Mouse (Mus musculus) olfactory bulb, adult 2 months (tissue): ENCODE data around the gene Mto1.

Experiments used
- CTCF ChIP-seq: fragments of 200-500 bp; IDR thresholded peaks from 2 replicates; pipeline ENCODE4 v1.5.1; 2012; ENCODE audit warnings: low read depth, mild to moderate bottlenecking, low read length, moderate library complexity; ENCODE audit not compliant: insufficient read depth
- POLR2A ChIP-seq: fragments of 200-500 bp; IDR thresholded peaks from 2 replicates; pipeline ENCODE4 v1.6.1; 2012; ENCODE audit warnings: mild to moderate bottlenecking, low read depth, low read length, moderate library complexity; ENCODE audit not compliant: insufficient read depth

DNA sequence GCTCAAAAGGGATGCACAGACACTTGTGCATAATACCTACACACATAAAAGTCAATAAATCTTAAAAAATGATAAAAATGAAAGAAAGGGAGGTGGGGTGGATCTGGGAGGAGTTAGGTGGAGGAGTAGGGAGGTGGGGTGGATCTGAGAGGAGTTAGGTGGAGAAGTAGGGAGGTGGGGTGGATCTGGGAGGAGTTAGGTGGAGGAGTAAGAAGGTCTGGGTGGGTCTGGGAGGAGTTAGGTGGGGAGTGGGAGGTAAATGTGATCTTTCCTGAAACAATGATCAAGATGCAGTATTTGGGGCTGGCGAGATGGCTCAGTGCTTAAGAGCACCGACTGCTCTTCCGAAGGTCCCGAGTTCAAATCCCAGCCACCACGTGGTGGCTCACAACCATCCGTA, 57.2 kb downstream of the Mto1 start:
- TF ChIP-seq CTCF: no peak
- TF ChIP-seq POLR2A: no peak
